Mouse (Mus musculus): ENCODE measurements around the gene Atxn7l2. TPM values are rescaled to one million over a fixed set of nuclear protein-coding genes. Genes with fewer than 3 reads are reported as not detected.

The Atxn7l2 gene
- polyA plus RNA-seq, 1 experiment from 2014 or later = 12.5 TPM

- H3K9ac ChIP-seq (ENCODE audit: low read length) = no peak overlapping the region
- no peak overlapping the region for H3K4me2 ChIP-seq (ENCODE audit: low read depth, low read length)
- no peak overlapping the region for H3K27ac ChIP-seq (ENCODE audit: low read length)
- H3K36me3 ChIP-seq (ENCODE audit: control insufficient read depth, insufficient read depth, low read length) = no peaks in the 10 kb centered on the region
- no peaks in the 10 kb centered on the region for H3K27me3 ChIP-seq (ENCODE audit: control insufficient read depth, insufficient read depth, low read length)
- H3K9me3 ChIP-seq (replicated peaks; ENCODE audit: control insufficient read depth, low read length) = no peaks in the 10 kb centered on the region
- 70% methylated on average over 20 of the region's 20 CpGs for WGBS
- no peak for ATAC-seq (ENCODE audit: insufficient read depth, low FRiP score)
- H3K4me1 ChIP-seq (ENCODE audit: control insufficient read depth, insufficient read depth, low read length) = peaks cover 8% of the 10 kb centered on the region
- H3K4me3 ChIP-seq (replicated peaks; ENCODE audit: low read length) = no peak overlapping the region
These were observed 23.5 kb downstream of the Atxn7l2 start for GRCm38 (mm10) chr3:108187111-108187795.

- peak; percentile 61; the same call in 1 of the 2 replicates for ATAC-seq (ENCODE audit: insufficient read depth, low FRiP score)
- Histone ChIP-seq H3K9ac (ENCODE audit: low read length) (peak within 1 kb of the TSS; percentile 85), H3K27me3 (ENCODE audit: control insufficient read depth, insufficient read depth, low read length) (no peaks in the 10 kb centered on the region), H3K36me3 (ENCODE audit: control insufficient read depth, insufficient read depth, low read length) (no peaks in the 10 kb centered on the region), H3K4me3 (replicated peaks; ENCODE audit: low read length) (peak within 1 kb of the TSS; percentile 66), H3K4me2 (ENCODE audit: low read depth, low read length) (peak within 1 kb of the TSS; percentile 95), H3K27ac (ENCODE audit: low read length) (no peak within 1 kb of the TSS), H3K4me1 (ENCODE audit: control insufficient read depth, insufficient read depth, low read length) (peaks cover 8% of the 10 kb centered on the region), H3K9me3 (replicated peaks; ENCODE audit: control insufficient read depth, low read length) (no peaks in the 10 kb centered on the region)
- WGBS = 3% methylated on average over 78 of the region's 100 CpGs
These were observed 24.4 kb downstream of the Atxn7l2 start, which contains the start of gene Amigo1 for GRCm38 (mm10) chr3:108186098-108187047. Amigo1 (plus strand) TSS chr3:108186335.

- Histone ChIP-seq H3K27me3 (ENCODE audit: control insufficient read depth, insufficient read depth, low read length) (no peaks in the 10 kb centered on the region), H3K27ac (ENCODE audit: low read length) (no peak overlapping the region), H3K36me3 (ENCODE audit: control insufficient read depth, insufficient read depth, low read length) (no peaks in the 10 kb centered on the region), H3K4me1 (ENCODE audit: control insufficient read depth, insufficient read depth, low read length) (peaks cover 8% of the 10 kb centered on the region), H3K9me3 (replicated peaks; ENCODE audit: control insufficient read depth, low read length) (no peaks in the 10 kb centered on the region), H3K4me3 (replicated peaks; ENCODE audit: low read length) (peak overlapping the region; percentile 66), H3K4me2 (ENCODE audit: low read depth, low read length) (peak overlapping the region; percentile 95), H3K9ac (ENCODE audit: low read length) (peak overlapping the region; percentile 85)
- peak; percentile 44; the same call in 1 of the 2 replicates for ATAC-seq (ENCODE audit: insufficient read depth, low FRiP score)
- 2% methylated on average over 16 of the region's 16 CpGs for WGBS
These were observed 25.2 kb downstream of the Atxn7l2 start for GRCm38 (mm10) chr3:108185460-108186097.

GRCm38 (mm10) chr3:108184742-108185141 is 26.0 kb downstream of the Atxn7l2 start:
- no peak overlapping the region for H3K4me2 ChIP-seq (ENCODE audit: low read depth, low read length)
- no peak overlapping the region for H3K27ac ChIP-seq (ENCODE audit: low read length)
- no peak overlapping the region for H3K4me3 ChIP-seq (replicated peaks; ENCODE audit: low read length)
- no peaks in the 10 kb centered on the region for H3K36me3 ChIP-seq (ENCODE audit: control insufficient read depth, insufficient read depth, low read length)
- 85% methylated on average over 3 of the region's 3 CpGs for WGBS
- peaks cover 4% of the 10 kb centered on the region for H3K4me1 ChIP-seq (ENCODE audit: control insufficient read depth, insufficient read depth, low read length)
- no peaks in the 10 kb centered on the region for H3K9me3 ChIP-seq (replicated peaks; ENCODE audit: control insufficient read depth, low read length)
- H3K9ac ChIP-seq (ENCODE audit: low read length) = no peak overlapping the region
- no peaks in the 10 kb centered on the region for H3K27me3 ChIP-seq (ENCODE audit: control insufficient read depth, insufficient read depth, low read length)
- no peak for ATAC-seq (ENCODE audit: insufficient read depth, low FRiP score)

DNA sequence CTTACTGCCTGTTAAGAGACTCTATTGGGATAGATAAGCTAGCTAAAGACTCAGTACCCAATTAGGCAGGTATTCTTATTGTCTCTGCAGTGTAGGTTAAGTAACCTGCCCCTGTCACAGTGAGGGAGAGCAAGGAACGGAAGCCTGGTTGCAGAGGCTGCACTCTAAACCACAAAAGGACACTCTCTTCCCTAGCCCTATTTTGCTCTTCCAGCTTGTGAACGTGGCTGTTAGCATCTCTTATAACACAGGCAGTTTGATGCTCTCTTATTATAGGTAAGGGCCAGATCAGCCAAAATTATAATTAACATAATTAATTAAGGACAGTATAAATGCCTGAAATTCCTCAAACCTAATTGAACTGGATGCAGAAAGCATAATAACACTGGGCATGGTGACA is 30.2 kb downstream of the Atxn7l2 start:
- H3K4me3 ChIP-seq (replicated peaks; ENCODE audit: low read length) = no peak overlapping the region
- ATAC-seq (ENCODE audit: insufficient read depth, low FRiP score) = no peak
- no peaks in the 10 kb centered on the region for H3K27me3 ChIP-seq (ENCODE audit: control insufficient read depth, insufficient read depth, low read length)
- H3K9ac ChIP-seq (ENCODE audit: low read length) = no peak overlapping the region
- no peaks in the 10 kb centered on the region for H3K36me3 ChIP-seq (ENCODE audit: control insufficient read depth, insufficient read depth, low read length)
- no peak overlapping the region for H3K27ac ChIP-seq (ENCODE audit: low read length)
- peaks cover 9% of the 10 kb centered on the region; the same call in 1 of the 2 replicates for H3K4me1 ChIP-seq (ENCODE audit: control insufficient read depth, insufficient read depth, low read length)
- no peak overlapping the region for H3K4me2 ChIP-seq (ENCODE audit: low read depth, low read length)
- H3K9me3 ChIP-seq (replicated peaks; ENCODE audit: control insufficient read depth, low read length) = no peaks in the 10 kb centered on the region
- 50% methylated on average over 2 of the region's 2 CpGs for WGBS

- H3K27ac ChIP-seq (ENCODE audit: low read length) = peak overlapping the region; percentile 38; the same call in 1 of the 2 replicates
- peak; percentile 84 for ATAC-seq (ENCODE audit: insufficient read depth, low FRiP score)
These were observed 31.7 kb downstream of the Atxn7l2 start for GRCm38 (mm10) chr3:108178756-108179715.

GRCm38 (mm10) chr3:108174672-108175531 is 35.8 kb downstream of the Atxn7l2 start:
- Histone ChIP-seq H3K9me3 (replicated peaks; ENCODE audit: control insufficient read depth, low read length) (no peaks in the 10 kb centered on the region), H3K27me3 (ENCODE audit: control insufficient read depth, insufficient read depth, low read length) (no peaks in the 10 kb centered on the region), H3K4me2 (ENCODE audit: low read depth, low read length) (peak overlapping the region; percentile 7; the same call in 1 of the 2 replicates), H3K4me3 (replicated peaks; ENCODE audit: low read length) (no peak overlapping the region), H3K36me3 (ENCODE audit: control insufficient read depth, insufficient read depth, low read length) (no peaks in the 10 kb centered on the region), H3K27ac (ENCODE audit: low read length) (peak overlapping the region; percentile 42; the same call in 1 of the 2 replicates), H3K4me1 (ENCODE audit: control insufficient read depth, insufficient read depth, low read length) (peaks cover 9% of the 10 kb centered on the region; the same call in 1 of the 2 replicates), H3K9ac (ENCODE audit: low read length) (peak overlapping the region; percentile 31; the same call in 1 of the 2 replicates)
- 32% methylated on average over 13 of the region's 14 CpGs for WGBS
- peak; percentile 69 for ATAC-seq (ENCODE audit: insufficient read depth, low FRiP score)

More at GRCm38 (mm10) chr3:108178756-108179715, 31.7 kb downstream of the Atxn7l2 start:
- H3K4me2 ChIP-seq (ENCODE audit: low read depth, low read length) = no peak overlapping the region
- peaks cover 9% of the 10 kb centered on the region; the same call in 1 of the 2 replicates for H3K4me1 ChIP-seq (ENCODE audit: control insufficient read depth, insufficient read depth, low read length)
- no peak overlapping the region for H3K4me3 ChIP-seq (replicated peaks; ENCODE audit: low read length)
- 42% methylated on average over 7 of the region's 7 CpGs for WGBS
- no peaks in the 10 kb centered on the region for H3K9me3 ChIP-seq (replicated peaks; ENCODE audit: control insufficient read depth, low read length)
- H3K27me3 ChIP-seq (ENCODE audit: control insufficient read depth, insufficient read depth, low read length) = no peaks in the 10 kb centered on the region
- no peak overlapping the region for H3K9ac ChIP-seq (ENCODE audit: low read length)
- no peaks in the 10 kb centered on the region for H3K36me3 ChIP-seq (ENCODE audit: control insufficient read depth, insufficient read depth, low read length)
